Mouse (Mus musculus) heart, embryonic 11.5 days (tissue): ENCODE results near the gene Gm14214. TPM values are rescaled to one million over a fixed set of nuclear protein-coding genes. Genes with fewer than 3 reads are reported as not detected.

Experiments
- ATAC-seq: fragments of 200-750 bp; cut with Nextera tagmentation; replicated peaks from 2 replicates; pipeline ENCODE4 v1.8.0; 2017; ENCODE audit warnings: moderate library complexity; ENCODE audit not compliant: insufficient number of reproducible peaks, low FRiP score, low TSS enrichment
- H3K27ac ChIP-seq: fragments of 300-500 bp; sonication (generic); 2 replicates; pipeline ENCODE4 v1.5.1; 2014; ENCODE audit warnings: mild to moderate bottlenecking, low read depth, low read length
- H3K27me3 ChIP-seq: fragments of 300-500 bp; sonication (generic); 2 replicates; pipeline ENCODE4 v1.6.1; 2014; ENCODE audit warnings: mild to moderate bottlenecking, low read length, mixed read lengths; ENCODE audit not compliant: control insufficient read depth, insufficient read depth
- H3K36me3 ChIP-seq: fragments of 300-500 bp; sonication (generic); 2 replicates; pipeline ENCODE4 v1.6.1; 2014; ENCODE audit warnings: mild to moderate bottlenecking, low read length, moderate library complexity, mixed read lengths; ENCODE audit not compliant: control insufficient read depth, insufficient read depth
- H3K4me1 ChIP-seq: fragments of 300-500 bp; sonication (generic); 2 replicates; pipeline ENCODE4 v1.6.1; 2014; ENCODE audit warnings: low read length; ENCODE audit not compliant: control insufficient read depth, insufficient read depth
- H3K4me2 ChIP-seq: fragments of 300-500 bp; sonication (generic); 2 replicates; pipeline ENCODE4 v1.6.1; 2014; ENCODE audit warnings: mild to moderate bottlenecking, moderate library complexity
- H3K4me3 ChIP-seq: fragments of 300-500 bp; sonication (generic); 2 replicates; pipeline ENCODE4 v1.5.1; 2014; ENCODE audit warnings: low read depth, low read length
- H3K9ac ChIP-seq: fragments of 300-500 bp; sonication (generic); 2 replicates; pipeline ENCODE4 v1.6.1; 2014; ENCODE audit warnings: mild to moderate bottlenecking, low read depth, low read length, moderate library complexity
- H3K9me3 ChIP-seq: fragments of 300-500 bp; sonication (generic); replicated peaks from 2 replicates; pipeline ENCODE4 v1.6.1; 2016; ENCODE audit warnings: low read length; ENCODE audit not compliant: control insufficient read depth
- WGBS: fragments of 180-500 bp; shearing (Covaris S2); extraction: QIAGEN DNeasy Blood & Tissue Kit; methylation state at CpG from one replicate; pipeline ENCODE4 v1.1.7; 2014; ENCODE audit not compliant: insufficient replicate concordance; 5-methylcytosine and 5-hydroxymethylcytosine counted together
- polyA plus RNA-seq: library from polyadenylated mRNA; unstranded; fragments of >200 nt; fragmentation: Nextera tagmentation; extraction: Ambion mirVana; gene quantifications from 2 replicates; pipeline ENCODE4 v1.2.1, GENCODE M21; 2014

Gm14214 gene
- polyA plus RNA-seq, 1 experiment from 2014 or later = not detected

DNA sequence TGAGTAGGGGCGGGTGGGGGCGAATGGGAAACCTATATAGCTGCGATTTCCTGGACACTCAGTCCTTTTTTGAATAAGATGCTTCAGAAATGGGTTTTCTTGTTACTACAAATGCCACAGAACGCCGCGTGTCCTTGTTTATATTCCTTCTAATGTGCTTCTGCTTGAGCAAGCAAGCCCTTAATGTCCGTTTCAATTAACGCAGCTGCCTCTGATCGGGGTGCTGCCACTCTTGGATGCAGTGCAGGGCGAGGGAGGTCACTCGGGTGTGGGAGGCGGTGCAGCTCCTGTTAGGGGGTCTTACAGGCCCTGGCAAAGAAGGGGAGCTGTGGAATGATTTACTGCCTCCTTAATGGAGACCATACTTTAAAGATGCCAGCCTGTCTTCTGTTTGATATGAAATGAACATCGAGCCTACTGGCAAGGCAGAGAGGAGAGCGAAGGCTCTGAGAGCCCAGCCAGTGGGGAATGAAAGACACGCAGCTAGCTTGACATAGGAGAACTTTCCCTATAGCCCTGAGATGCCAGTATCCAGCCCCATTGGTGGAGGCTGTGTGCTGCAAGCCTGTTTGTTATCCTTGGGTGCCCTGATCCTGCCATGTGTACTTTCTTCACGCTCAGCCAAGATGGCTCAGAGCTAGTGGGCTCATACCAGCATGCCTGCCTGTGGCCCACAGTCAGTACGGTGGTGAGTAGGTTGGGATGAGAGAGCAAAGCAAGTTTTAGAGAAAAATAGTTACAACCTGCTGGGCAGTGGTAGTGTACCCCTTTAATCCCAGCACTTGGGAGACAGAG is 13.2 kb upstream of the Gm14214 start:
- H3K27me3 ChIP-seq = no peaks in the 10 kb centered on the region
- H3K36me3 ChIP-seq = no peaks in the 10 kb centered on the region
- H3K9ac ChIP-seq = no peak overlapping the region
- no peaks in the 10 kb centered on the region for H3K9me3 ChIP-seq
- H3K4me3 ChIP-seq = no peak overlapping the region
- ATAC-seq = no peak
- no peak overlapping the region for H3K27ac ChIP-seq
- WGBS = 74% methylated on average over 17 of the region's 17 CpGs
- no peaks in the 10 kb centered on the region for H3K4me1 ChIP-seq
- no peak overlapping the region for H3K4me2 ChIP-seq

DNA sequence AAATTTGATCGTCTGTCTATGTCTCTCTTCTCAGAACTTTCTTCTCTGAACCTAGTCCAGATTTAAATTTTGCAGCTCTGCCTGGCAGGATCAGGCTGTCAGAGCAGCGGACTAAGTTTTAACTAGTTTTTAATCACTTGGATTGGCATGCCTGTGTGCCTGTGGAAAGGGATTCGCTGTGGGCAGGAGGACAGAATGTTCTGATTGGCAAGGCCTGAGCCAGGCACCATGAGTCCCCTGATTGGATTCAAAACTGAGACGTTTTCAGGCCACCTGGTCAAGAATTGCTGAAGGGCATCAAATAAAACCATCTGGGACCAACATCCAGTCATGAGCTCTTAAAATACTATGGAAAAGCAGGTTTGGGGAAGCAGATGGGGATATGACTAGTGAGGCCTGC is 12.5 kb upstream of the Gm14214 start:
- H3K4me2 ChIP-seq = no peak overlapping the region
- H3K4me3 ChIP-seq = no peak overlapping the region
- 70% methylated on average over 4 of the region's 4 CpGs for whole genome bisulfite sequencing
- H3K27ac ChIP-seq = no peak overlapping the region
- no peaks in the 10 kb centered on the region for H3K4me1 ChIP-seq
- no peak overlapping the region for H3K9ac ChIP-seq
- H3K27me3 ChIP-seq = no peaks in the 10 kb centered on the region
- no peaks in the 10 kb centered on the region for H3K36me3 ChIP-seq
- ATAC-seq = no peak
- H3K9me3 ChIP-seq = no peaks in the 10 kb centered on the region

DNA sequence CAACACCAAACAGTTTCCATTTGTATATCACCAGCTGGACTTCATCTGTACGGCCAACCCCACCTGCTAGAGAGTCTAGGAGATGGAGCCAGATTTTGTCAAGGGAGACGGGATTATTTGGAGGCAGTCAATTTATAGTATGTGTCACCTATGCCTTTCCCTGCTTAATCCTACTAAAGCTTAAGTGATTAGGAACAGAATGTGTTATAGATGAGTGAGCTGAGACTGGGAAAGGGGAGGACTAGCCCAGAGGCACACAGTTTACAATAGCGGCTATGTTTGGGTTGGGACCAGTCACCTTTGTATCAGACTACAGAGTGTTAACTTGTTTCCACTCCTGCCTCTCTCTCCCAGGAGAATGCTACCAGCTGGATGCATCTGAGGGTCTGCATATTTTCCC is 9.8 kb upstream of the Gm14214 start:
- Histone ChIP-seq H3K27me3 (no peaks in the 10 kb centered on the region), H3K4me1 (no peaks in the 10 kb centered on the region), H3K9ac (no peak overlapping the region), H3K36me3 (no peaks in the 10 kb centered on the region), H3K4me2 (no peak overlapping the region), H3K9me3 (no peaks in the 10 kb centered on the region), H3K27ac (no peak overlapping the region), H3K4me3 (no peak overlapping the region)
- no peak for ATAC-seq
- 54% methylated on average over 3 of the region's 3 CpGs for WGBS

DNA sequence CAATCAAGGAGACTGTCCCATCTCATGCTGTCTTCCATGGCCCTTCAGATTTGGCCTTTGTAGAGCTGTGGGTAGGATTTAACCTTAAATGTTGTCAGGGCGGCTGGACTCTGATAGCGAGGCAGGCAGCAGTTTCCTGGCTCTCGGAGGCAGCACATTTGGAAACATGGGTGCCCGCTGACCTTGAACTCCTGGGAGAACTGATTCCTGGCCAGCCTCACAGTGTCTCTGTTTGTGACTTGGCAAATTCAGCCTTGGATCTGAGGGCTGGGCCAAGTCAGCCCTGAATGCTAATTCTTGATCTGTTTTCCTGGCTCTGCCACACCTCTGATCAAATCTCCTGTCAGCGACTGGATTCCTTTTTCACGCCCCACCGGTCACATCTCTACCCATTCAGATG is 6.7 kb upstream of the Gm14214 start:
- Histone ChIP-seq H3K9me3 (0 out of 2 replicates have a peak, but pooled peaks cover 2% of the 10 kb centered on the region), H3K27me3 (no peaks in the 10 kb centered on the region), H3K4me3 (no peak overlapping the region), H3K27ac (no peak overlapping the region), H3K9ac (no peak overlapping the region), H3K4me1 (no peaks in the 10 kb centered on the region), H3K36me3 (no peaks in the 10 kb centered on the region), H3K4me2 (no peak overlapping the region)
- no peak for ATAC-seq
- WGBS = 49% methylated on average over 7 of the region's 7 CpGs

DNA sequence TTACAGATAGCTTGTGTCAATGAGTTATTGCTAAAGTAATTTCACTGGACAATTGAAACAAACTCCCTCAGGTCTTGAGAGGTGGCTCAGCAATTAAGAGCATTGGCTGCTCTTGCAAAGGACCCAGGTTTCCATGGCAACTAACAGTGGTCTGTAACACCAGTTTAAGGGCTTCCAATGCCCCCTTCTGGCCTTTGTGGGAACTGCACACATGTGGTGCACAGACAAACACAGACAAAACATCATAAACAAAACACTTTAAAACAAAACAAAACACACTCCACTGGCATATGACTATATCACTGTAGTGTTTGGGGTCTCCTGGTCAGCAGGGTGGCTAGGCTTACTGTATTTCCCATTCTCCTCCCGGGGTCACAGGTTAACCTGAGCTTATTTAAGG is 4.2 kb upstream of the Gm14214 start:
- H3K4me3 ChIP-seq = no peak overlapping the region
- H3K27ac ChIP-seq = no peak overlapping the region
- no peak overlapping the region for H3K9ac ChIP-seq
- H3K9me3 ChIP-seq = 0 out of 2 replicates have a peak, but pooled peaks cover 2% of the 10 kb centered on the region
- ATAC-seq = no peak
- 79% methylated on average over 1 of the region's 1 CpGs for WGBS
- no peaks in the 10 kb centered on the region for H3K27me3 ChIP-seq
- H3K36me3 ChIP-seq = no peaks in the 10 kb centered on the region
- no peaks in the 10 kb centered on the region for H3K4me1 ChIP-seq
- no peak overlapping the region for H3K4me2 ChIP-seq

DNA sequence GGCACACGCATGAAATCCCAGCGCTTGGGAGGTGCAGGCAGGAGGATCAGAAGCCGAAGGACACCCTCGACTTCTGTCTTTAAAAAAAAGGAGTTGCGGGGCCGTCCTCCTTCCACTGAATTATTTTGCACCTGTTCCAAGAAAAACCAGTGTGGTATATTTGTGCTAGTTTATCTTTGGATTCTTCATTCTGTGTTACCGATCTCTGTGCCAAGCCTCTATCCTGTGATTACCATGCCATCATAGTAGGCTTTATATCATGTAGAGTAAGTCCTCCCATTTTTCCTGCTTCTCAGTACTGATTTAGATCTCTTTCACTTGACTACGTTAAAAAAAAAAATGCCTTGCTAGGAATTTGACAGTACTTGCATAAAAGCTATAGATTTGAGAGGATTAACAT is 1.8 kb upstream of the Gm14214 start:
- no peaks in the 10 kb centered on the region for H3K4me1 ChIP-seq
- no peaks in the 10 kb centered on the region for H3K27me3 ChIP-seq
- no peak for ATAC-seq
- H3K36me3 ChIP-seq = no peaks in the 10 kb centered on the region
- no peak overlapping the region for H3K4me2 ChIP-seq
- no peak overlapping the region for H3K9ac ChIP-seq
- 86% methylated on average over 8 of the region's 8 CpGs for WGBS
- no peak overlapping the region for H3K4me3 ChIP-seq
- no peak overlapping the region for H3K27ac ChIP-seq
- 0 out of 2 replicates have a peak, but pooled peaks cover 2% of the 10 kb centered on the region for H3K9me3 ChIP-seq

DNA sequence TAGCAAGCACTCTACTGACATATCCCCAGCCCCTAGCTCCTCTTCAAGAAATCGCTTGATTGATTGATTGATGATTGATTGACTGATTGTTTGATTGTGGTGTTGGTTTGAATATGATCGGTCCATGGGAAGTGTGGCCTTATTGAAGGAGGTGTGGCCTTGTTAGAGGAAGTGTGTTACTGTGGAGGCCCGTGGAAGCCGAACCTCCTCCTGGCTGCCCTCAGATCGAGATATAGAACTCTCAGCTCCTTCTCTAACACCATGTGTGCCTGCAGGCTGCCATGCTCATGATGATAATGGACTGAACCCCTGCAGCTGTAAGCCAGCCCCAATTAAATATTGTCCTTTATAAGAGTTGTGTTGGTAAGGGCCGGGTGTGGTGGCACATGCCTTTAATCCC is 2.8 kb downstream of the Gm14214 start:
- no peaks in the 10 kb centered on the region for H3K27me3 ChIP-seq
- H3K4me3 ChIP-seq = no peak overlapping the region
- ATAC-seq = no peak
- H3K27ac ChIP-seq = no peak overlapping the region
- WGBS = 83% methylated on average over 6 of the region's 6 CpGs
- no peak overlapping the region for H3K4me2 ChIP-seq
- H3K9ac ChIP-seq = no peak overlapping the region
- no peaks in the 10 kb centered on the region for H3K9me3 ChIP-seq
- peaks cover 9% of the 10 kb centered on the region for H3K4me1 ChIP-seq
- H3K36me3 ChIP-seq = no peaks in the 10 kb centered on the region

DNA sequence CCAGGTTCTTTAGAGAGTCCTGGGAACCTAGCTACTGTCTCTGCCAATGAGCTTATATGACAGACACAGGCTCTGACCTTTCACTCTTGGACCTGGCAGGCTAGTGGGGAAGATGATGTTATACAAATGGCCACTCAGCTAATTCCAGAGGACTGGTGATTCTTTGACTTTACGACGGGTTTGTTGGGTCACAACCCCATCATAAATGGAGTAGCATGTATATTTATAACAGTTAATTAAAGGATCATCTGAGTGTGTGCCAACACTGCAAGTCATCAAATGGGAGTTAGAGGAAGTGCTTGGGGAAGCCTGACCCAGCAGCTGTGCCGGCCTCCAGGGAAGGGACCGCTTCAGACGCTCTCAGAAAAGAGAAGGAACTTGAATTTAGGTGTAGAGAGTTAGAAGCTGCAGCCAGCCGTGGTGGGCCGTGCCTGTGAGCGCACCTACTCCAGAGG is 4.2 kb downstream of the Gm14214 start:
- H3K27ac ChIP-seq = peak overlapping the region; percentile 57; the same call in 1 of the 2 replicates
- H3K36me3 ChIP-seq = no peaks in the 10 kb centered on the region
- WGBS = 78% methylated on average over 8 of the region's 8 CpGs

More for the DNA sequence above, 4.2 kb downstream of the Gm14214 start:
- Histone ChIP-seq H3K27me3 (no peaks in the 10 kb centered on the region), H3K9ac (no peak overlapping the region), H3K4me2 (no peak overlapping the region), H3K9me3 (no peaks in the 10 kb centered on the region), H3K4me3 (no peak overlapping the region), H3K4me1 (peaks cover 9% of the 10 kb centered on the region)
- ATAC-seq = no peak
